In the genomic region with DNA sequence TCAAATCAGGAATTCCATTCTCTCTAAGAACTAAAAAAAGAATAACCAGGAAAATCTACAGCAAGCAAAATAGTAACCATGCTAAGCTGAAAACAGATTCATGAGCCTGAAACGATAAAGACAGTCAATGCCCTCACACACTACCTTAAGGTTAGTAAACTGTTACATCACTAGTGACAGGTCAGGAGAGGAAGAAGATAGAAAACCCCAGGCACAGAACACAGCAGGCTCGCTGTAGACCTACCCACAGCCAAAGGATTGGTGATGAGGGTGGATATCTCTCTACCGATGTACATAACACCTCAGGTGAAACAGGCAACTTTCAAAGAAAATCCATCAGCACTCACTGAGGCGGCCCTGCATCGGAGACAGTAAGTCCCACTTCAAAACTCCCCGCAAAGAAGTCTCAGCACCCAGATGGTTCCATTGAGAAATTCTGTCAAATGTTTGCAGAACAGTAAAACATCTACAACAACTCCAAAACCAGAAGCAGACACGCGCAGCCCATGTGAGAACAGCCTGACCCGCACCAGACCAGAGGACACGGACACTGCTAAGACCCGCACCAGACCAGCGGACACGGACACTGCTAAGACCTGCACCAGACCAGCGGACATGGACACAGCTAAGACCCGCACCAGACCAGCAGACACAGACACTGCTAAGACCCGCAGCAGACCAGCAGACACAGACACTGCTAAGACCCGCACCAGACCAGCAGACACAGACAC, we compare ENCODE assay signal across 22 mouse cellular contexts. TPM values are rescaled to one million over a fixed set of nuclear protein-coding genes. Genes with fewer than 3 reads are reported as not detected.
DNase-seq lines count a peak whose midpoint lies in the region; ATAC-seq and TF ChIP-seq lines count a peak whose summit lies in the region.
"Had no signal": no experiment of that assay in that cellular context is flagged by ENCODE, and none has a peak within 500 bp of the region (broad histone marks: within the 10 kb centered on the region; RNA-seq: fewer than 3 reads in every experiment).

No protein-coding gene starts in this region.

- no peak overlapping the region for H3K9ac ChIP-seq in midbrain, embryonic 11.5 days (ENCODE audit: low read length)
- no peak overlapping the region for H3K9ac ChIP-seq in midbrain, embryonic 13.5 days (replicated peaks)
- peak overlapping the region; percentile 26 for H3K9ac ChIP-seq in ES-E14 (ENCODE audit: insufficient read depth, low read depth, low read length, poor library complexity, severe bottlenecking)
- H3K9ac ChIP-seq: embryonic facial prominence, embryonic 13.5 days; forebrain, embryonic 12.5 days; heart, embryonic 12.5 days; hindbrain, embryonic 12.5 days had no signal

- H3K27me3 ChIP-seq in midbrain, embryonic 11.5 days (ENCODE audit: control insufficient read depth, insufficient read depth, low read length), result no peaks in the 10 kb centered on the region
- H3K27me3 ChIP-seq in midbrain, embryonic 13.5 days, result no peaks in the 10 kb centered on the region
- H3K27me3 ChIP-seq in E14TG2a.4 (ENCODE audit: insufficient read depth, low read length), result no peaks in the 10 kb centered on the region
- H3K27me3 ChIP-seq: embryonic facial prominence, embryonic 13.5 days; forebrain, embryonic 12.5 days; heart, embryonic 12.5 days; hindbrain, embryonic 12.5 days had no signal

- H3K4me2 ChIP-seq in midbrain, embryonic 11.5 days, result no peak overlapping the region
- H3K4me2 ChIP-seq in midbrain, embryonic 13.5 days (replicated peaks), result no peak overlapping the region
- H3K4me2 ChIP-seq: embryonic facial prominence, embryonic 13.5 days; forebrain, embryonic 12.5 days; heart, embryonic 12.5 days; hindbrain, embryonic 12.5 days had no signal

- TF ChIP-seq CTCF in E14TG2a.4 (conservative IDR thresholded peaks at IDR 0.05; ENCODE audit: low read length), result no peak

- peak; percentile 24 to 55 for DNase-seq in kidney, postnatal 4 days
- no peak for DNase-seq in kidney, adult 11 months
- peak; percentile 37 for DNase-seq in midbrain, embryonic 11.5 days (ENCODE audit: low spot score, missing footprints)
- DNase-seq in ES-E14 (ENCODE audit: low read depth, low spot score), result no peak
- no peak for DNase-seq in frontal cortex, adult 2 months (ENCODE audit: extremely low spot score in 1 of 2, low spot score in 1 of 2)
- DNase-seq: adrenal gland, adult 2 months; adrenal gland, postnatal 25 days; B cell, adult 2 months; cerebellum, adult 18-20 months; cerebellum, adult 9-11 months; cerebellum, postnatal 36 days; gastrocnemius, postnatal 14 days; heart, postnatal 36 days had no signal

- no peak overlapping the region for H3K4me3 ChIP-seq in midbrain, embryonic 11.5 days (ENCODE audit: low read depth, low read length)
- H3K4me3 ChIP-seq in midbrain, embryonic 13.5 days (replicated peaks), result no peak overlapping the region
- H3K4me3 ChIP-seq in E14TG2a.4 (replicated peaks; ENCODE audit: low read length) (peak overlapping the region; percentile 44), ES-E14 (ENCODE audit: insufficient read depth in 1 of 2, low read depth in 1 of 2, low read length in 2 of 2, poor library complexity in 1 of 2, severe bottlenecking in 1 of 2) (peak overlapping the region in 1 of 2 experiments; percentile 38; a peak in 2 of 4 replicates)
- H3K4me3 ChIP-seq: embryonic facial prominence, embryonic 13.5 days; forebrain, embryonic 12.5 days; heart, embryonic 12.5 days; hindbrain, embryonic 12.5 days had no signal

- H3K36me3 ChIP-seq in midbrain, embryonic 11.5 days (ENCODE audit: control insufficient read depth, insufficient read depth, low read length), result no peaks in the 10 kb centered on the region
- peaks cover 4% of the 10 kb centered on the region; the same call in 1 of the 2 replicates for H3K36me3 ChIP-seq in midbrain, embryonic 13.5 days
- H3K36me3 ChIP-seq in E14TG2a.4 (ENCODE audit: insufficient read depth, low read length) (peaks cover 16% of the 10 kb centered on the region), ES-E14 (ENCODE audit: control insufficient read depth, insufficient read depth, low read length, poor library complexity, severe bottlenecking) (no peaks in the 10 kb centered on the region)

- no peaks in the 10 kb centered on the region for H3K9me3 ChIP-seq in midbrain, embryonic 11.5 days (ENCODE audit: control insufficient read depth, low read length)
- no peaks in the 10 kb centered on the region for H3K9me3 ChIP-seq in midbrain, embryonic 13.5 days
- H3K9me3 ChIP-seq in E14TG2a.4 (ENCODE audit: low read length) (no peaks in the 10 kb centered on the region), ES-E14 (ENCODE audit: control insufficient read depth, insufficient read depth, low read depth, low read length) (no peaks in the 10 kb centered on the region)
- H3K9me3 ChIP-seq: embryonic facial prominence, embryonic 13.5 days; forebrain, embryonic 12.5 days; heart, embryonic 12.5 days; hindbrain, embryonic 12.5 days had no signal

- 90% methylated on average over 17 of the region's 17 CpGs for WGBS in midbrain, embryonic 11.5 days
- 91% methylated on average over 17 of the region's 17 CpGs for WGBS in midbrain, embryonic 13.5 days

- no peaks in the 10 kb centered on the region for H3K4me1 ChIP-seq in midbrain, embryonic 11.5 days (ENCODE audit: control insufficient read depth, insufficient read depth, low read length)
- H3K4me1 ChIP-seq in midbrain, embryonic 13.5 days (replicated peaks), result 0 out of 2 replicates have a peak, but pooled peaks cover 4% of the 10 kb centered on the region
- H3K4me1 ChIP-seq in E14TG2a.4 (replicated peaks; ENCODE audit: low read depth, low read length), result peaks cover 27% of the 10 kb centered on the region
- no peaks in the 10 kb centered on the region; a peak in 2 of 4 replicates for H3K4me1 ChIP-seq in ES-E14 (ENCODE audit: control insufficient read depth in 2 of 2, insufficient read depth in 2 of 2, low read length in 2 of 2, poor library complexity in 1 of 2)

- in situ Hi-C loops in ES-E14 (cut with MboI; ENCODE audit: low sequenced_read_pairs in 2 of 2, unreplicated experiment in 2 of 2), result no loop called here

- ATAC-seq in midbrain, embryonic 11.5 days (ENCODE audit: low FRiP score), result no peak
- no peak for ATAC-seq in midbrain, embryonic 13.5 days
- ATAC-seq: CD4-positive, CD25-positive, alpha-beta regulatory T cell, adult 4 months; forebrain, embryonic 16.5 days; hindbrain, postnatal 0 days had no signal

- H3K27ac ChIP-seq in midbrain, embryonic 11.5 days (ENCODE audit: low read depth, low read length), result no peak overlapping the region
- H3K27ac ChIP-seq in midbrain, embryonic 13.5 days, result no peak overlapping the region
- no peak overlapping the region for H3K27ac ChIP-seq in ES-E14 (ENCODE audit: insufficient read depth, low read depth, low read length, poor library complexity, severe bottlenecking)
- H3K27ac ChIP-seq: embryonic facial prominence, embryonic 13.5 days; forebrain, embryonic 12.5 days; hindbrain, embryonic 12.5 days; hindbrain, postnatal 0 days had no signal

TF ChIP-seq in ES-E14, 5 proteins besides CTCF, POLR2A, EP300 and RAD21:
- no peak for TF ChIP-seq ZC3H11A (IDR thresholded peaks at IDR 0.05; ENCODE audit: borderline replicate concordance, low read depth, low read length)
- TF ChIP-seq MAFK (IDR thresholded peaks at IDR 0.05; ENCODE audit: insufficient read depth, low read depth, low read length), result no peak
- TF ChIP-seq HCFC1 (IDR thresholded peaks at IDR 0.05; ENCODE audit: borderline replicate concordance, insufficient read depth, low read length), result no peak
- TF ChIP-seq ZNF384 (IDR thresholded peaks at IDR 0.05; ENCODE audit: low read depth, low read length), result no peak
- TF ChIP-seq CHD2 (IDR thresholded peaks at IDR 0.05; ENCODE audit: low read depth, low read length), result no peak

RNA-seq across cellular contexts. Expression of a gene that starts 48.9 kb away (rescaled TPM):
- 10.1 and 11.4 TPM in 2 replicates for polyA plus RNA-seq in midbrain, embryonic 11.5 days (2014; fragmentation: Nextera tagmentation; extraction: Ambion mirVana)
- 13.1 and 16.3 TPM in 2 replicates for polyA plus RNA-seq in midbrain, embryonic 13.5 days (2015; fragmentation: Nextera tagmentation; extraction: Ambion mirVana)
- total RNA-seq in ES-E14 (2012; rRNA removed), result 13.6 and 14.6 TPM in 2 replicates
- polyA plus RNA-seq in frontal cortex, adult 2 months (2012; rRNA removed), result 15.6 and 16.8 TPM in 2 replicates

Comparison
In these comparisons a context has a peak if more than half of its experiments do, and no peak if none do; other contexts are left out.
1. DNase-seq: peak in kidney, postnatal 4 days (2 of 2) and midbrain, embryonic 11.5 days (single experiment); none in kidney, adult 11 months (single experiment), ES-E14 (single experiment) and frontal cortex, adult 2 months (0 of 2).